Mouse (Mus musculus): ENCODE results near the gene Rnf144b. TPM values are rescaled to one million over a fixed set of nuclear protein-coding genes. Genes with fewer than 3 reads are reported as not detected.

Rnf144b gene
- total RNA-seq, 2 experiments from 2014 or later: 35.6 to 44.5 TPM

- peak; percentile 80 to 86 for DNase-seq
Measured at GRCm38 (mm10) chr13:47223576-47224538, 101.4 kb downstream of the Rnf144b start.

GRCm38 (mm10) chr13:47224648-47225323 is 102.3 kb downstream of the Rnf144b start:
- peak; percentile 48 to 63 for DNase-seq

- DNase-seq: no peak
Measured at GRCm38 (mm10) chr13:47225324-47225697, 102.9 kb downstream of the Rnf144b start.

GRCm38 (mm10) chr13:47225802-47226201 is 103.3 kb downstream of the Rnf144b start:
- DNase-seq: peak in 1 of 2 experiments; percentile 51

- DNase-seq: no peak
Measured at GRCm38 (mm10) chr13:47226521-47226920, 104.1 kb downstream of the Rnf144b start.

GRCm38 (mm10) chr13:47228201-47228600 is 105.7 kb downstream of the Rnf144b start:
- DNase-seq: no peak

- DNase-seq: no peak
Measured at GRCm38 (mm10) chr13:47228626-47229190, 106.3 kb downstream of the Rnf144b start.

- peak in 1 of 2 experiments; percentile 34 for DNase-seq
Measured at GRCm38 (mm10) chr13:47232163-47232562, 109.7 kb downstream of the Rnf144b start.

- no peak for DNase-seq
Measured at GRCm38 (mm10) chr13:47237376-47237775, 114.9 kb downstream of the Rnf144b start.

GRCm38 (mm10) chr13:47238131-47238530 is 115.7 kb downstream of the Rnf144b start:
- no peak for DNase-seq

GRCm38 (mm10) chr13:47243569-47243968 is 121.1 kb downstream of the Rnf144b start:
- DNase-seq: no peak

GRCm38 (mm10) chr13:47244771-47245170 is 122.3 kb downstream of the Rnf144b start:
- DNase-seq: peak; percentile 81 to 85

GRCm38 (mm10) chr13:47246459-47246858 is 124.0 kb downstream of the Rnf144b start:
- no peak for DNase-seq

GRCm38 (mm10) chr13:47247156-47247800 is 124.8 kb downstream of the Rnf144b start:
- no peak for DNase-seq

GRCm38 (mm10) chr13:47248289-47249010 is 126.0 kb downstream of the Rnf144b start:
- DNase-seq: no peak

- no peak for DNase-seq
Measured at GRCm38 (mm10) chr13:47250615-47251014, 128.2 kb downstream of the Rnf144b start.

GRCm38 (mm10) chr13:47251114-47251764 is 128.8 kb downstream of the Rnf144b start:
- no peak for DNase-seq

- no peak for DNase-seq
Measured at GRCm38 (mm10) chr13:47253711-47254110, 131.3 kb downstream of the Rnf144b start.

- DNase-seq: no peak
Measured at GRCm38 (mm10) chr13:47259297-47259696, 136.8 kb downstream of the Rnf144b start.

- no peak for DNase-seq
Measured at GRCm38 (mm10) chr13:47261961-47262360, 139.5 kb downstream of the Rnf144b start.

- peak; percentile 75 to 78 for DNase-seq
Measured at GRCm38 (mm10) chr13:47264382-47264781, 141.9 kb downstream of the Rnf144b start.
